Mouse (Mus musculus) neural tube, embryonic 15.5 days (tissue): ENCODE results near the gene Ccnd2. TPM values are rescaled to one million over a fixed set of nuclear protein-coding genes. Genes with fewer than 3 reads are reported as not detected.
A peak's percentile ranks its signal among the peaks of the same experiment; 100 is the strongest.

Experiments
- ATAC-seq: fragments of 200-750 bp; cut with Nextera tagmentation; 2 replicates; pipeline ENCODE4 v1.8.0; 2017; ENCODE audit warnings: mild to moderate bottlenecking, moderate TSS enrichment, moderate library complexity; ENCODE audit not compliant: low FRiP score
- H3K27ac ChIP-seq: fragments of 300-500 bp; sonication (generic); replicated peaks from 2 replicates; pipeline ENCODE4 v1.5.1; 2015; ENCODE audit warnings: mild to moderate bottlenecking, inconsistent platforms
- H3K27me3 ChIP-seq: fragments of 300-500 bp; sonication (generic); replicated peaks from 2 replicates; pipeline ENCODE4 v1.6.1; 2015; ENCODE audit warnings: inconsistent platforms
- H3K36me3 ChIP-seq: fragments of 300-500 bp; sonication (generic); 2 replicates; pipeline ENCODE4 v1.6.1; 2015; ENCODE audit warnings: inconsistent platforms
- H3K4me1 ChIP-seq: fragments of 300-500 bp; sonication (generic); 2 replicates; pipeline ENCODE4 v1.6.1; 2015; ENCODE audit warnings: inconsistent platforms
- H3K4me2 ChIP-seq: fragments of 300-500 bp; sonication (generic); 2 replicates; pipeline ENCODE4 v1.6.1; 2015; ENCODE audit warnings: inconsistent platforms, mild to moderate bottlenecking, moderate library complexity
- H3K4me3 ChIP-seq: fragments of 300-500 bp; sonication (generic); replicated peaks from 2 replicates; pipeline ENCODE4 v1.5.1; 2015; ENCODE audit warnings: mild to moderate bottlenecking, inconsistent platforms
- H3K9ac ChIP-seq: fragments of 300-500 bp; sonication (generic); replicated peaks from 2 replicates; pipeline ENCODE4 v1.6.1; 2015; ENCODE audit warnings: mild to moderate bottlenecking, inconsistent platforms
- H3K9me3 ChIP-seq: fragments of 300-500 bp; sonication (generic); replicated peaks from 2 replicates; pipeline ENCODE4 v1.6.1; 2016; ENCODE audit warnings: inconsistent platforms
- WGBS: fragments of 180-500 bp; shearing (Covaris S2); methylation state at CpG from one replicate; pipeline ENCODE4 v1.1.7; 2015; ENCODE audit warnings: mixed read lengths; 5-methylcytosine and 5-hydroxymethylcytosine counted together
- polyA plus RNA-seq: library from polyadenylated mRNA; unstranded; fragments of >200 nt; fragmentation: Nextera tagmentation; extraction: Ambion mirVana; gene quantifications from 2 replicates; pipeline ENCODE4 v1.2.1, GENCODE M21; 2015

Ccnd2 gene
- polyA plus RNA-seq, 1 experiment from 2014 or later, result 155 TPM

DNA sequence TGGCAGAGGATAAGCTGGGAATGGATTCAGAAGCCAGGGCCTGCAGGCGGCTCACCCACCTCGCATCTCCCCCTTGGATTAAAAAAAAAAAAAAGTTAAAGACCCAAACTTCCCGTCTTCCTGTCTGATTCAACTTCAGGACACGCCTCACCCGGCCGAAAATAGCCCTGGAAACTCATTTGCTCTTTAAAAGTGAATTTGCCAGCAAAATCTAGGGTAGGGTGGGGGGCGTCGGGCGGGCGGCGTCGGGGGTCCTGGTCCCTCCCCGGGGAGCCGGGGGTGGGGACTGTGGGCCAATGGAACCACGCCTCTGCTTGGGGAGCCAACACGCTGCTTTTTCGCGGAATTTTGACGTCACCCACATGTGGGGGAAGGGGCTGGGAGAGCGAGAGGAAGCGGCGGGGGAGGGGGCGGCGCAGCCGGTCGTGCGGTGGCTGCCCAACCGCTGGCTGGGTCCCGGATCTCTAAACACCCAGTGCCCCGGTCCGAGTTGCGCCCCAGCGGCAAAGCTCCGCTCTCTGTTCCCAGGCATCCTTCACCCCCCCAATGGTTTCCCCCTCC, 2.8 kb upstream of the Ccnd2 start:
- no peaks in the 10 kb centered on the region for H3K9me3 ChIP-seq
- peak overlapping the region; percentile 48 for H3K4me3 ChIP-seq
- peaks cover 59% of the 10 kb centered on the region for H3K27me3 ChIP-seq
- peak overlapping the region; percentile 6; the same call in 1 of the 2 replicates for H3K9ac ChIP-seq
- peaks cover 60% of the 10 kb centered on the region for H3K4me1 ChIP-seq
- no peak for ATAC-seq
- under 1% methylated on average over 34 of the region's 34 CpGs for WGBS
- H3K36me3 ChIP-seq, result no peaks in the 10 kb centered on the region
- peak overlapping the region; percentile 89 for H3K4me2 ChIP-seq
- peak overlapping the region; percentile 68; the same call in 1 of the 2 replicates for H3K27ac ChIP-seq

DNA sequence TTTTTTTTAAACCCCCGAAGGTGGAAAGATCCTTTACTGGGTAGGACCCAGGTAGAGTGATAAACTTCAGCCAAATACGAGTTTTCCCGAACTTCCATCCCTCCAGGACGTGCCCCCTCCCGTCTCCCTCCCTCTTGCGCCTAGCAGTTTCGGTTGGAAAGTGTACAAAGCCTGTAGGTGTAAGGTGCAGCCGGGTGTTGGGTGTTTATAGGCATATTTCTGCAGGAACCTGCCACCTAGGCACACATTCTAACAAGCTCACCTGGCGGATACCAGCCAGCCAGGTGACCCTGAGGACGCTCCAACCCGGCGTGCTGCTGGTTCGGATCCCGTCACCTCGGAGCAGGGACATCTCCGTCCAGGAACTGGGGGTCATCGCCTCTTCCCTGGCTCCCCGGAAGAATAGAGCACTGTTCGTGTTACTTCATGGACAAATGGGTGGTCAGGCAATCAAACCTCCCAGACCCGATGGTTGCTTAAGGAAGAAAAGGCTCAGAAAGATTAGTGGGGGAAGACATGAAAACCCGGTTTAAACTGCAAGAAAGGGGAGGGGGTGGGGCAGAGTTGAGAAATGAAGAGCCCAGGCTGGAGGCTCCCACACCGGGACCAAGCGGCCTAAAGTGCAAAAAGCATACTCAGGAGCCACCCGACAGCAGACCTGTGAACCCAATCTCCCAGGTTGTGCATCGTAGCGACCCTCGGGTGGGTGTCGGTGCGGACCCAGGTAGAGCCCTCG, 2.1 kb upstream of the Ccnd2 start:
- Histone ChIP-seq H3K36me3 (no peaks in the 10 kb centered on the region), H3K27me3 (peaks cover 64% of the 10 kb centered on the region), H3K4me2 (peak overlapping the region; percentile 89), H3K4me1 (peaks cover 67% of the 10 kb centered on the region), H3K9ac (no peak overlapping the region), H3K4me3 (peak overlapping the region; percentile 48), H3K27ac (peak overlapping the region; percentile 68; the same call in 1 of the 2 replicates), H3K9me3 (no peaks in the 10 kb centered on the region)
- ATAC-seq, result no peak
- WGBS, result under 1% methylated on average over 30 of the region's 30 CpGs

DNA sequence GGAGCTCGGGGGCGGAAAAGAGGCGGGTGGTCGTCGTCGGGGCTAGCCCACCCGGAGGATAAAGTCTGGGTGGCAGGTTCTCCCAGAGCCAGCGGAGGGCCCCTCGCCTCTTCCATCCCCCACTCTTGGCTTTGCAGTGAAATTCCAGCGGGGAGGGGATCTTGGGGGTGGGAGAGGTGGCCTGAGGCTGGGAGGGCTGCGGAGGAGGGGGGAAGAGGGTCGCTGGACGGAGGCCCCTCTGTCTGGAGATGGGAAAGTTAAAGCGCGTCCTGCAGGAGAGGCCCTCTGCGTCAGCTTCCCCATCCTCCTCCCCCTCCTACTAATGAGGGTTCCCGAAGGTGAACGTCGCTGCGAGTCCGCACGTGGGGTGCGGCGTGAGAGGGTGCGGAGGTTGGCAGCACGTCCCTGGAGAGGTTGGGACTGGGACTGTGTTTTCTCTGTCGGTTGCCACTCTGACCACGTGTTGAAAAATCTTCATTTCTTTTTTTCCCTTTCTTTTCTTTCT, 1.4 kb upstream of the Ccnd2 start:
- ATAC-seq, result no peak

GRCm38 (mm10) chr6:127151565-127152105, 358 bp downstream of the Ccnd2 start:
- WGBS, result 0% methylated on average over 29 of the region's 29 CpGs
- H3K4me1 ChIP-seq, result peaks cover 78% of the 10 kb centered on the region
- ATAC-seq, result peak; percentile 25
- H3K36me3 ChIP-seq, result no peaks in the 10 kb centered on the region
- no peaks in the 10 kb centered on the region for H3K9me3 ChIP-seq
- peaks cover 61% of the 10 kb centered on the region for H3K27me3 ChIP-seq
- H3K4me2 ChIP-seq, result peak overlapping the region; percentile 89
- H3K9ac ChIP-seq, result peak overlapping the region; percentile 48
- peak overlapping the region; percentile 48 for H3K4me3 ChIP-seq
- H3K27ac ChIP-seq, result peak overlapping the region; percentile 66

More for the DNA sequence above, 1.4 kb upstream of the Ccnd2 start:
- peaks cover 74% of the 10 kb centered on the region for H3K4me1 ChIP-seq
- no peaks in the 10 kb centered on the region for H3K9me3 ChIP-seq
- WGBS, result under 1% methylated on average over 27 of the region's 28 CpGs
- no peak overlapping the region for H3K27ac ChIP-seq
- H3K4me3 ChIP-seq, result peak overlapping the region; percentile 48
- H3K9ac ChIP-seq, result no peak overlapping the region
- no peaks in the 10 kb centered on the region for H3K36me3 ChIP-seq
- peak overlapping the region; percentile 89 for H3K4me2 ChIP-seq
- H3K27me3 ChIP-seq, result peaks cover 66% of the 10 kb centered on the region

DNA sequence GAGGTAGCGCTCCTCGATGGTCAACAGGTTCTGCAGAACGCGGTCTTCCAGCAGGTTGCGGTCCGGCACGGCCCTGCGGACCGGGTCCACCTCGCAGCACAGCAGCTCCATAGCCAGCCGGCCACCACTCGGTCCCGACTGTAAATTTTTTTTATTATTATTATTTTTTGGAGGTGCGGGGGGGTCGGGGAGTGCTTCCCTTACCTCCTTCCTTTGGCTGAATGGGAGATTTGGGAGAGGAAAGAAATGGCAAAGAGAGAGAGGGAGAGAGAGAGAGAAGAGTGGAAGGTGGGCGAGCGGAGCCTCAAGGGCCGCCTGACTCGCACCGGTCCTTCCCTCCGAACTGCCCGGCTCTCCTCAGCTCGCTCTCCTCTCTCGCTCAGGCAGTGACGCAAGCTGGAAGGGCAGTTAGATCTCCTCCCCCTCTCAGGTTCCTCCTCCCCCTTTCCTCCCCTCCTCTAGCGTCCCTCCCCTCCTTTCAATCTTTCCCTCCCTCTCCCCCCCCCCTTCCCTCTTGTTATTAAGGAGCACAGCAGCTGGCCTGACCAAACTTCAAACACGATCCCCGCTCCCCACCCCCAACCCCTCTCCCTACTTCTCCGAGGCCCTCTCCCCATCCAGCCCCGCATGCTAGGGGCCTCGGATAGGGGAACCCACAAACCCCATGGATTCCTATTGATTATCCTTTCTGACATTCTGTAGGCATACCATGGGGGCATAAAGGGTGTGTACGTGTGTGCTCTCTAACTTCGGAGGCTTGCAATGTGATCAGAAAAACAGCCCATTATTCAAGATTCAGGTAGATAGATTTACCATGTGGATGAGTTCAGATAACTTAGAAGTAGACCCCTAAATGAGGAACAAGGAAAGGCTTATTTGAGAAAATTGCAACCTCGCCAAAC, 1.1 kb downstream of the Ccnd2 start:
- WGBS, result under 1% methylated on average over 32 of the region's 34 CpGs
- H3K4me3 ChIP-seq, result peak overlapping the region; percentile 48

DNA sequence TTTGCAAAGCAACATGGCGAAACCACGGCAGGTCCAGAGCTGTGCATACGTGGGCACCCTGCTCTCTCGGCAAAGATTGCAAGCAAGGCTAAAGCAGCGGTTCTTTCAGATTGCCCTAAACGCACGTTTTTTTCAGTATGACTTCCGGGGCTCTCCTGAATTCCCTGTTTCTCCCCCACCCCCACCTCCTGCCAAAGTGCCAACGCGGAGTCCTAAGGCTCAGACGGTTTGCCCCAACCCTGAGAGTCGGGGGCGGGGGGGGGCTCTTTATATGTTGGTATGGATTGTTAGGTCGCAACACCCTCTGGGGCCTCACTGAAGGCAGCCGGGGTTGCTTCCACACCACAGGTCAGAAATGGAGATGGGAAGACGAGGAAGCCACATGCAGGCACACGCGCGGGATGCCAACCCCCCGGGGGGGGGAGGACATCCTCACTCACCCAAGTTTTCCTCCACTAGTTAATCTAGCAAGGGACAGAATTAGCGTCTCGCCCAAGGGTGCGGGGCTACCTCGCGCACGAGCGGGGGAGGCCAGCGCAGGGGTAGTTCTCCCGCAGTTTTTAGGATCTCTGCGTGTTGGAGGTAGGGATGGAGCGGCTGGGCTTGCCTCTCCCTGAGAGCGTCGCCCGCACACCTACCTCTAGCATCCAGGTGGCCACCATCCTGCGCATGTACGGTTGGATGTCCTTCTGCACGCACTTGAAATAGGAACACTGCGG, 1.9 kb downstream of the Ccnd2 start:
- no peaks in the 10 kb centered on the region for H3K9me3 ChIP-seq
- no peaks in the 10 kb centered on the region for H3K36me3 ChIP-seq
- H3K9ac ChIP-seq, result peak overlapping the region; percentile 52
- peak overlapping the region; percentile 89 for H3K4me2 ChIP-seq
- ATAC-seq, result no peak
- H3K4me3 ChIP-seq, result peak overlapping the region; percentile 48
- under 1% methylated on average over 38 of the region's 38 CpGs for WGBS
- H3K4me1 ChIP-seq, result peaks cover 70% of the 10 kb centered on the region
- peak overlapping the region; percentile 48; the same call in 1 of the 2 replicates for H3K27ac ChIP-seq
- H3K27me3 ChIP-seq, result peaks cover 51% of the 10 kb centered on the region

More for the DNA sequence above, 1.1 kb downstream of the Ccnd2 start:
- peaks cover 58% of the 10 kb centered on the region for H3K27me3 ChIP-seq
- peak overlapping the region; percentile 89 for H3K4me2 ChIP-seq
- peak overlapping the region; percentile 52 for H3K9ac ChIP-seq
- no peaks in the 10 kb centered on the region for H3K9me3 ChIP-seq
- no peaks in the 10 kb centered on the region for H3K36me3 ChIP-seq
- ATAC-seq, result no peak
- peak overlapping the region; percentile 66 for H3K27ac ChIP-seq
- H3K4me1 ChIP-seq, result peaks cover 78% of the 10 kb centered on the region

GRCm38 (mm10) chr6:127149303-127149943, 2.6 kb downstream of the Ccnd2 start:
- peak overlapping the region; percentile 89 for H3K4me2 ChIP-seq
- peaks cover 64% of the 10 kb centered on the region for H3K4me1 ChIP-seq
- H3K4me3 ChIP-seq, result peak overlapping the region; percentile 48
- no peak for ATAC-seq
- no peaks in the 10 kb centered on the region for H3K36me3 ChIP-seq
- no peak overlapping the region for H3K27ac ChIP-seq
- under 1% methylated on average over 30 of the region's 30 CpGs for WGBS
- peak overlapping the region; percentile 52 for H3K9ac ChIP-seq
- H3K27me3 ChIP-seq, result peaks cover 46% of the 10 kb centered on the region
- H3K9me3 ChIP-seq, result no peaks in the 10 kb centered on the region

- peak overlapping the region; percentile 48 for H3K4me3 ChIP-seq
- H3K4me1 ChIP-seq, result peaks cover 58% of the 10 kb centered on the region
- ATAC-seq, result no peak
- H3K27me3 ChIP-seq, result peaks cover 38% of the 10 kb centered on the region
- peak overlapping the region; percentile 89 for H3K4me2 ChIP-seq
- no peak overlapping the region for H3K27ac ChIP-seq
- no peaks in the 10 kb centered on the region for H3K36me3 ChIP-seq
- peak overlapping the region; percentile 52; the same call in 1 of the 2 replicates for H3K9ac ChIP-seq
- H3K9me3 ChIP-seq, result no peaks in the 10 kb centered on the region
- WGBS, result 5% methylated on average over 20 of the region's 20 CpGs
These were observed 3.3 kb downstream of the Ccnd2 start for GRCm38 (mm10) chr6:127148526-127149302.

GRCm38 (mm10) chr6:127147665-127148064, 4.3 kb downstream of the Ccnd2 start:
- Histone ChIP-seq H3K4me3 (no peak overlapping the region), H3K27ac (no peak overlapping the region), H3K4me2 (peak overlapping the region; percentile 11; the same call in 1 of the 2 replicates), H3K4me1 (peaks cover 48% of the 10 kb centered on the region), H3K9me3 (no peaks in the 10 kb centered on the region), H3K27me3 (peaks cover 29% of the 10 kb centered on the region; the same call in 1 of the 2 replicates), H3K9ac (no peak overlapping the region), H3K36me3 (no peaks in the 10 kb centered on the region)
- WGBS, result 0% methylated on average over 4 of the region's 4 CpGs
- peak; percentile 43; the same call in 1 of the 2 replicates for ATAC-seq
